Mouse (Mus musculus): ENCODE results near the gene Sgk2.

Sgk2 gene

DNA sequence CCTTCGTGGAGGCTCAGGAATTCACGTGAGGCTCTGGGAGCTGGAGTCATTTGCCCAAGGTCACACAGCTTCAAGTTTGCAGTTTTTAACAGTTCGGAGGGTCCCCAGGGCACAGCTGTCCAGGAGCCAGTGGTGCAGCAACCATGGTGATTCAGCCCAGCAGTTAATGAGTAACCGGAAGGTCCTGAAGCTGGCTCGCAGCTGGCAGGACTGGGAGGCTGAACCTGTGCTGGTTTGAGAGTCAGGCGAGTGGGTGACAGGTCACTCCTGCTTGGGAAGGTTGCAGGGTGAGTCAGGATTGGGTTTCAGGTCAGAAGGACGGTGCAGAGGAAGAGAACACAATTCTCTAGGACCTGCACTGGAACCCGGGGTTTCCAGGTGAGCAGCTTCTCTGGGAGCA is at the start of gene Sgk2:
Gene Sgk2, plus strand, starts transcription at position 113 of the 400 bp plus-strand sequence.
- no peak for DNase-seq (ENCODE audit: low spot score)

DNA sequence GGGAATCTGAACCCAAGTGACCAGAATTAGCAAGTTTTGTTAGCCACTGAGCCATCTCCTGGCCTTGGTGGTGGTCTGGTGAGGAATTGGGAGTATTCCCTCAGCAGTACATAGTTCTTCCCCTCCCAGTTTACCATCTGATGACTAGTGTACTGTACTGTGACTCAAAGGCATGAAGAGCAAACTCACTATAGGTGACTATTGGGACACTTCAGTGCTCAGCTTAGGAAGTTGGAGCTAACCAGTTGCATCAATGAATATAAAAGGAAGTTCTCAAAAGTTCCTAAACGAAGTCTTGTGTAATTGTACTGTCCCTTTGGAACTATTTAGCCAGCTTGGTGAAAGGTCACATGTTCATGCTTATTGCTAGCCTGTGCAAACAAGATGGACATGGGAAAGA is 47.6 kb upstream of the Sgk2 start:
- no peak for DNase-seq (ENCODE audit: low spot score)

DNA sequence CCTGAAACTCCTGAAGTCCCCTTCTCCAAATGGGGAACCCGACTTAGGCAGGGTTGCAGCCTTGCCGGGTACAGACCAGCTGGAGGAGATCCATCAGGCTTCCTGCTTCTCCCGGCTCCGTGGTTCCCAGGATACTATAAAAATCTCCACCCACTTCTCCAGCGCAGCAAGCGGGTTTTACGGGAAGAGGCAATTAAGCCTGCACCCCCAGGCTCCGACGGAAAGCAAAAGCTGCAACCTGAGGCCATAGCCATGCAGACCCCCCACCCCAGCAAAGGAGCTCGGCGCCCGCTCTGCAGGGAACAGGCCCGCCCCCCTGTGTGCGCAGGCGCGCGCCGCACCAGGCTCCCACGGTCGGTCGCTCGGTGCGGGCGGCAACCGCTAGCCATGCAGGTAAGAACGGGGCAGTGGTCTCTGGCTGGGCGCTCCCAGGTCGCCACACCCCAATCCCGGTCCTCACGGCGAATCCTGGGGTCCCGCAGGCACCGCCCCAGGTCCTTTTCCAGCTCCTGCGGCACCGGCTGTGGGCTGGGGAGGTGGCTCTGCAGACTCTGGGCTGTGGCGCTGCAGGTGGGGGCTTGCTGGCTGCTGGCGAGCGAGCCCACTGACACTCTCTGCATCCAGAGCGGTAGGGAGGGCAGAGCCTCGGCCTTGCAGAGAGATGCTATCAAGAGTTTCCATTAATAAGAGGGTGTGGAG is 43.8 kb upstream of the Sgk2 start, which contains the start of gene L3mbtl1:
Gene L3mbtl1, plus strand, starts transcription at position 325 of the 699 bp plus-strand sequence.
- peak; percentile 31 for DNase-seq (ENCODE audit: low spot score)

DNA sequence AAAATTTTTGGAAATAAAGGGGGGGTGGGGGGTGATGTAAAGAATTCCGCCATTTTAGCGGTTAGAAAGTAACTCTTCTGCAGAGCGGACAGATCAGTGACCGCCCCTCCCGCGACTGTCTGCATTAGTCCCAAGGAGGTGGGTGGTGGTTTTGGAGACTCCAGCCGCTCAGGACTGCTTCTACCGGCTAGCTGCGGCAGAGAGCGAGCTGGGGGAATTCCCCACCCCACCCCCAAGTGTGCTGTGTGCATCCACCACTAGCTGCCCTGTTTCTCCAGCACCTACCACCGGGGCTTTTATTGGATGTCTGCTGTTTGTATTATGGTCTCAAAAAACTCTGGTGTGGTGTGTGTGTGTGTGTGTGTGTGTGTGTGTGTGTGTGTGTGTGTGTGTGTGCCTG is 43.2 kb upstream of the Sgk2 start:
- no peak for DNase-seq (ENCODE audit: low spot score)

DNA sequence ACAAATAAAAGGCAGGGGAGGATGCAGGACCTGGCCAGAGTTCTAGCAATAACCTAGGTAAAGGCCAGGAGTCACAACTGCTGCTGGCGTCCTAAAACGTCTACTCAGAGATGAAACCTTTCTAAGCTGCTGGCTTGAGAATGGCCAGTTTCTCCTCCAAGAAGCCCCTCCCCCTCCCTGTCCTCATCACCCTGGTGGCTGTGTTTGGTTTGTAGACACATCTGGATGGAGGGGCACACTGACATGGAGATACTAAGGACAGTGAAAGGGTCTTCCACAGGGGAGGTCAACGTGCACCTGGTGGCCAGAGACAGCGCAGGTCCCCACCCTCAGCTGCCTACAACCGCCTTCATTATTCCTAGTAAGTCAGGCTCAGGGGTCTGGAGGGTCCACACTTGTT is 40.2 kb upstream of the Sgk2 start:
- DNase-seq (ENCODE audit: low spot score), result no peak

DNA sequence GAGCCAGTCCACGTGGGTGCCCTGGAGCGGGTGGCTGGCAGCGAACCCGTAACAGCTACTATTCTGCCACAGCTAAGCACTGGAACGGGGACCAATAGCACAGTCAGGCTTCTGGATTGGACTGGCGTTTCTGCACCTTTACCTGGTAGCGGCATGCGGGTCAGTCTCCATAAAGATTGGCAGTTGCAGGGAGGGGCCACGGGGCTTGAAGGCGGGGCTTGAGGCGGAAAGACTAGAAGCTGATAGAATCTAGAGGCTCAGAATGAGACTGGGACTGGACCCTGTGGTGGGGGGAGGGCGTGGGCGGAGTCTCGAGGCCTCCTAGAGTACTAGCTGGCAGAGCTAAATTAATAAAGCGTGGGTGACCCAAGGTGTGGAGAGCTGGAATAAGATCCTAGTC is 39.4 kb upstream of the Sgk2 start:
- no peak for DNase-seq (ENCODE audit: low spot score)

DNA sequence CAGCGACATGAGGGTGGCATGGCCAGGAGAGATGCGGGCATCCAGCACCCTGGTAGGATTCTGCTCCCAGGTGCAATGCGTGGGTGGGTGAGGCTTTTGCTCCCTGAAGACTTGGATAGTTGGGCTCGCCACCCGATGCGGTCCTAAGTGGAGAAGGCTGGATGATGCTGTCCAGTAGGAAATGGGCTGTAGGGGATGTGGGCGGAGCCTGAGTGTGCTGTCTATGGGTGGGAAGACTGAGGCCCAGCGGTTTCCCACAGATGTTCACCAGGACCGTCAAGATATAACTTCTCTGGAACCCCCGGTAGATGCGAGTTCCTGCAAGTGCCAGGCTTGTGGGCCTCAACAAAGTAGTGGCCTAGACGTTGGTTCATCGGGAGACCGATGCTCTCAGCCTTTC is 38.9 kb upstream of the Sgk2 start:
- DNase-seq (ENCODE audit: low spot score), result no peak

DNA sequence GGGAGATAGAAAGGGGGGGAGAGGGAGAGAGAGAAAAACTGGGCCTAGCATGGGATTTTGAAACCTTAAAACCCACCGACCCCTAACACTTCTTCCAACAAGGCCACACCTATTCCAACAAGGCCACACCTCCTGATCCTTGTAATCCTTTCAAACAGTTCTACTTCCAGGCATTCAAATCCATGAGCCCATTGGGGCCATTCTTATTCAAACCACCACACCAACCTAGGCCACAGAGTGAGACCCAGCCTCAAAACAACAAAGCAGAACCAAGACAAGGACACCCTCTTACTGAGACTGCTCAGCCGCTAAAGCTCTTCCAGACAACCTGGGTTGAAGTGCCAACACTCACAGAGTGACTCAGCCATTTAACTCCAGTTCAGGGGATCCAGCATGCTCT is 36.4 kb upstream of the Sgk2 start:
- DNase-seq (ENCODE audit: low spot score), result no peak

DNA sequence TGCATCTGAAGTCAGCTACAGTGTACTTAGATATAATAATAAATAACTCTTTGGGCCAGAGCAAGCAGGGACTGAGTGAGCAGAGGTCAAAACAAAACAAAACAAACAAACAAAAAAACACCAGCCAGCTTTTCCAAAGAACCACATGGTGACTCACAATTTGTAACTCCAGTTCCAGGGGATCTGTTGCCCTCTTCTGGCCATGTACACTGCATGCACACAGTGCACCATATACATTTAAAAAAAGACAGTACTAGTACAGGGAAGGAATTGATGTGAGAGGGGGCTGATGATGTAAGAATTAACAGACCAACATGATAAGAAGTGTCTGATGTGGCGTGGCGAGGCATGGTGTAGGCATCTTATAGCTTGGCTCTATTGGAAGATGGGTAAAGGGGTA is 30.3 kb upstream of the Sgk2 start:
- no peak for DNase-seq (ENCODE audit: low spot score)

DNA sequence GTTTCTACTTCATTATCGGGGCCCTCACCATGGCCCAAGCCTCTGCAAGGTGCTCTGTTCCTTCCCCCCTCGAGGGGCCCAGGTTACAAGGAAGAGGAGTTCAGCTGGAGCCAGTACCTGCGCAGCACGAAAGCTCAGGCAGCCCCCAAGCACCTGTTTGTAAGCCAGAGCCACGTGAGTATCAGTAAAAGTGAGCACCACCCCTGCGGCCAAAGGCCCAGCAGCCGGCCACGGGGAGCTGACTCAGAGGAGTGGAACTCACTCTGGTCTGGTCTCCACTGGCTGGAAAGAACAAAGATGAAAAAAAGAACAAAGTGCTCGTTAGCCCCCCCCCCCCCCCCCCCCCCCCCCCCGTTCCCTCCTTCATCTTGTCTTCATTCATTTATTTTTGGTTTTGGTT is 25.8 kb upstream of the Sgk2 start:
- no peak for DNase-seq (ENCODE audit: low spot score)

DNA sequence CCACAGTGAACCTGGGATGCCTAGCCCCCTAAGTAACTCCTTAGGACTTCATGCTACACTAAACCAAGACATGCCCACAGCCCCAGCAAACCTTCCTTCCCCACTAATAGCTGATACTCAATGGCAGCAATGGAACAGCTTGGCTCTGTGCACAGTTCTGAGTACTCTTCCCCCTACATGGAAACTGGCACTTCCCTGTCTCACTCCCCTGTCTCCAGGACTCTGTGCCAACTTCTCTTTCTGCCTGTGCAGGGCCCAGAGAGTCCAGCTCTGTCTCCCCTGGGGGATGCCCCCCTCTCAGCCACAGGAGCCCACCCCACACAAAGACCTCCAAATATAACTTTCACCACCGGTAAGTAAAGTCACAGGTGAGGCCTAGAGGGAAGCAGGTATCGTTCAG is 20.4 kb upstream of the Sgk2 start:
- no peak for DNase-seq (ENCODE audit: low spot score)

DNA sequence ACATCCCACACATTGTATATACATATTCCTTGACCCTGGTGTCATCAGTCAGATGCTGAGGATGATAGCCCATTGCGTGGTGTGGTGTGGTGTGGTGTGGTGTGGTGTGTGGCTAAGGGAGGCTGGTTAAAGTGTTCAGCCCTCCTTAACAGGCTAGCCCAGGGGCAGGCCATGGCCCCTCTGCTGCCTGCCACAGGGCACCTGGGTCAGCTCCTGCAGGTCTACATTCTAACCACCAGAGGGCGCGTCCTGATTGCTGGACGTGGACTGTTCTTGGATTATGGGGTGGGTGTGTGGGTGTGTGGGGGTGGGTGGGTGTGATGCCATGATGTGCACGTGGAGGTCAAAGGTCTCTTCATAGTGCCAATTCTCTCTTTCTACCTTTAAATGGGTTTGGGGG is 18.8 kb upstream of the Sgk2 start:
- peak; percentile 25 for DNase-seq (ENCODE audit: low spot score)

DNA sequence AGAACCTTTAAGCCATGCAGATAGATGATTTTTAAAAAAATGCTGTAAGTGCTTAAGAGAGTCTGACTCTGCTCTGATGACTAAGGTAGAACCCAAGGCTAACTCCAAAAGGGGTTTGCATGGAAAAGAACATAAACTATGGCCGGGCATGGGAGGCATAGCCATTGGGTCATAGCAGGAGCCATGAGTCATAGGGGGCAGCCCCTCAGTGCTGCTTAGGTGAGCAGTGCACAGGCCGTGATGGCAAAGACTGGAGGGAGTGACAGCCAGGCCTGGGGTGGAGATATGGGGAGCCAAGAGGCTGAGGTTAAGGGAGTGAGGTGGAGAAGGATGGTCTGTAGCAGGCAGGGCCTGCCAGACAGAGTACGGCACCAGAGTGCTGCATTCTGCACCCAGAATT is 18.0 kb upstream of the Sgk2 start:
- DNase-seq (ENCODE audit: low spot score), result no peak

DNA sequence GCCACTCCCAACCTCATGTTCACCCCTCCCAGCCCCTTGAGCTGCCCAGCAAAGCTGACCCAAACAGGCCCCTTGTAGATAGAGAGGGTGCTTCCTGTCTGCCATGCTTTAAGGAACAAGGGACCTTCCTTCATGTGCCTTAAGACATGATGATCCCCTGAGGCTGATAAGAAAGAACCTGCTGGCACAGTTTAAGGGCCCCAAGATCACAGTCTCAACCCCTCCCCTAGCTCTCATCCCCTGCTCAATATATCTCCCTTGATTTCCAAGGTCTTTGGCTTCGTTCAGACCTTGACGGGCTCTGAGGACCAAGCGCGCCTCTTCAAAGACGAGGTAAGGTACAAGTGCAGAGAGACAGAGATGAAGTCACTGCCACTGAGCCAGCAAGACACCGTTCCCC is 16.2 kb upstream of the Sgk2 start:
- DNase-seq (ENCODE audit: low spot score), result no peak

DNA sequence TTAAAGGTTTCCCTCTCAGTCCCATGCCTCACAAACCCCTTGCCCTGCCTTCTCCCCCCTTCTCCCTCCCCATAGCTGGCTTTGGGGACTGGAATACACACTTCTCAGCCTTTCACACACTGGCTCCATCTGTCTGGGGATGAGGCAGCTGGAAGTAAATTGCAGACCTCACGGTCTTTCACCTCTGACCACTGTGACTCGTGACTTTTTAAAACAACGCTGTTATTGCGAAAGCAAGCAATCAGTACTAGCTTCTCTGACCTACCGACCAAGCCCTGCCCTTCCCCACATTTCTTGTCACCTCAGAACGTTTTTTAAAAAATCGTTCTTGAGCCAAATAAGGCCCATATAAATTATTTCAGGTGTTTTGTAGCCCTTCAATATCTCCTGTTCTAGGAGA is 14.4 kb upstream of the Sgk2 start:
- DNase-seq (ENCODE audit: low spot score), result no peak

DNA sequence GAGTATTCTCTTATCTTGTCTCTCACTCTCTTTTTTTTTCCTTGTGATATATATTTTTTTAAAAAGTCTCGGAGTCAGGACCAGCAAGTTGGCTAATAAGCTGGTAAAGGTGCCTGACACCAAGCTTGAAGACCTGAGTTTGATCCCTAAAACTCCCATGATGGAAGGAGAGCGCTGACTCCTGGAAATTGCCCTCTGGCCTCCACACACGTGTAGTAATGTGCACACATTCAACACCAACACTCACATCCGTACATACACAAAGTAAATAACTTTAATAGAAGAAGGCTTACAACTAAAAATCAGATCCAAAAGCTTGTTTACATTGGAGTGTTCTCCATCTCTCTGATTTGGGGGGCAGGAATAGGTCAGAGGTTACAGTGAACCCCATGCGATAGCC is 13.9 kb upstream of the Sgk2 start:
- DNase-seq (ENCODE audit: low spot score), result no peak

DNA sequence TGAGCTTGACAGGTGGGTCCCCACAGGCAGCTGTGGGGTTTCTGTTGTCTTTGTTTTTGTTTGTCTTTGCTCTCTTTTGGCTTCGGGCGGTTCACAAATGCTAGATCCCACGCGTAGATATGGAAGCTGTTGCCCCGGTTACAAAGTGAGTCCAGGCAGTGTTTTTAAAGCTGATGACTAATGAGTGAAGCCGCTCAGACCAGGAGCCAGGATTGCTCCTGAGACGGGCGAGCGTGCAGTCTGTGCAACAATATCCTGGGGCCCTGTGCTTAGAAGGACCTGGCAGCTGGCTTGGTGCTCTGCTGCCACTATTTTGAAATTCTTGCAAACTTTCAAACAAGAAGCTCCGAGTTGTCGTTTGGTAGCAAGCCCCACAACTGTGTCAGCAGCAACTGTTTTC is 13.5 kb upstream of the Sgk2 start:
- DNase-seq (ENCODE audit: low spot score), result no peak

DNA sequence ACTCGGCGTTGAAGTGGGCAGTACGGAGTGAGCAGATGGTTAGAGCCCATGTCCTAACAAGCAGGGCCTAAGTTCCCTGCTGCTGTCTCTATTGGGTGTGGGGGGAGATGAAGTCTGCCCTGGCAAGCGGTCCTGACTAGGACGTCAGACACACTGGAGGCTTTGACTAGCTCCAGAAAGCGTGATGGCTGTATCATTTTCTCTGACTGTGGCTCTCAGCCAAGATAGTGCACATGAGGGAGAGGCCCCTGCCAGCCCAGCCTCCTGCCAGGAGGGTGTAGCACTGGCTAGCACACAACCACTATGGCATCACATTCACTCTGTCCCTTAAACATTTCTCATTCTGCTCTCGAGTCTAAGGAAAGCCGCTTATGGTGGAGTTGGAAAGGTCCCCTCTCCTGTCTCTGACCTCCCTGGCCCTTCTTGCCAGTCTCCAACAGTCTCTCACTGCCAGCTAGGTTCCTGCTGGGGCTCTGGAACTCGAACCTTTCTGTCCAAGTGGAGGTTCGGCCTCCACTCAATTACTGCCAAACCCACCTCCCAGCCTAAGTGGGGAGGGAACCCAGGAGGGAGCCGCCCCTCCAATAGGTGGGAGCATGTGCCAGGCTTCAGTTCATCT is 11.9 kb upstream of the Sgk2 start:
- no peak for DNase-seq (ENCODE audit: low spot score)

DNA sequence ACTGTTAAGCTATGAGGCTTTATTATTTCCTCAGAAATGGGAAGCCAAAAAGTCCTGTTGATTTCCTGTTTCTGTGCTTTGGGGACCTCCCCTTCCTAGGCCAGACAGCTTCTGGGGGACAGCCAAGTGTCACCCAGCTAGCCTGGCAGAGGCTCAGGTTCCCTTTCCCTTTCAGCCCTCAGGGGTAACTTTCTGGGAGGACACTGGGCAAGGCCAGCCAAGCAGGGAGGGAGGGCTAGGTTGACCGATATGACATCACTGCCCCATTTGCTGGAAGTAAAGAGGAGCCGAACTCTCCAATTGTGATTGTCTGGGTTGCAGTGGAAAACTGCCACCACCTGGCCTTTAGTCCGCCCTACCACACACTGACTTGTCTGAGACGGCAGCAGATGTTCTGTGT is 11.1 kb upstream of the Sgk2 start:
- DNase-seq (ENCODE audit: low spot score), result no peak

DNA sequence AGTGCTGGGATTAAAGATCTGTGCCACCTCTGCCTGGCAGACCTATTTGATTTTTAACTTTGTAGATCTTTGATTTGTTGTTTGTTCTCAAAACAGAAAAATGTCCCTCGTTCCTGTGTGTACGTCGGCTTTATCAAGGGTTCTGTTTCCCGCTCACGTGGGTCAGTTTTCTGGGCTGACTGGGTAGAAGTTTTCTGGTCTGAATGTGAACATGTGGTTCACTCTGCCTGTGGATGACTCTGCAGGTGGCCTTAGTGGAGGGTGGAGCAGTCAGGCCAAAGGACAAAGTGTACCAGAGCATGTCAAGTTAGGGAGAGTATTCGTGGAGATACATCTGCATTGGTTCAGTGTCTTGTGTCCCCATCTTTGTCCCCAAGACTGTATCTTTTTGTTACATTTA is 2.7 kb upstream of the Sgk2 start:
- no peak for DNase-seq (ENCODE audit: low spot score)

DNA sequence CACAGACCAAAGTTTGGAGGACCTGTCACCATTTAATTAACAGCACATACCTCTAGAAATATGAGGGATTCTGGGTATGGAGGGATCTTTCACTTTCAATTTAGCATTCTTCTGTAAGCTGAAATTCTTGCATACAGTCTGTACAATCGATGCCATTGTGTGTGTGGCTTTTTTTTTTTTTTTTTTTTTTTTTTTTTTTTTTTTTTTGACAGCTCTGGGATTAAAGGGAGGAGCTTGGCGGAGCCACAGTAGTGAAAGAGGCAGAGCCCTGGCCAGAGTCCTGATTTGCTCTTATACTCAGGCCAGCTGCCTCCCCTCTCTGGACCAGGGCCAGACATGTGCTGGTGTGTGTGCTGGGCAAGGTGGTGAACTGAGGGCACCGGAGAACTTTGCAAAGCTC is 1.2 kb upstream of the Sgk2 start:
- peak; percentile 48 for DNase-seq (ENCODE audit: low spot score)

DNA sequence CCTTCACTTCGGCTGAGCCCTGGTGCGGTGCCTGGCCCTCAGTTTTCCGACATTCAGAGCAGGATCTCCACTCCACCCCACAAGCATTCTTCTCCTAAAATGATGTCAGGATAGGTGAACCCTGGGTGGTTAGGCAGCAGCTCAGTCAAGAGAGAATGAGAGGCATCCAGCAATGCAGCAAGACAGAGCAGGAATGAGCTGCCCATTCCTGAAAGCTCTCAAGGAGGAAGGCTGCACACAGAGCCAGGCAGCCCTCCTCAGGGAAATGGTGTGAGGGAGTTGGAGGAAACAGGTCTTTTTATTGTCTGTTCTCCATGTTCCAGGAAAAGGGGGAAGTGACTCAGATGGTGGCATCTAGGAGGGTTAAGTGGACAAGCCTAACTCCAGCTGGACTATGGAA is 366 bp upstream of the Sgk2 start:
- DNase-seq (ENCODE audit: low spot score), result no peak

DNA sequence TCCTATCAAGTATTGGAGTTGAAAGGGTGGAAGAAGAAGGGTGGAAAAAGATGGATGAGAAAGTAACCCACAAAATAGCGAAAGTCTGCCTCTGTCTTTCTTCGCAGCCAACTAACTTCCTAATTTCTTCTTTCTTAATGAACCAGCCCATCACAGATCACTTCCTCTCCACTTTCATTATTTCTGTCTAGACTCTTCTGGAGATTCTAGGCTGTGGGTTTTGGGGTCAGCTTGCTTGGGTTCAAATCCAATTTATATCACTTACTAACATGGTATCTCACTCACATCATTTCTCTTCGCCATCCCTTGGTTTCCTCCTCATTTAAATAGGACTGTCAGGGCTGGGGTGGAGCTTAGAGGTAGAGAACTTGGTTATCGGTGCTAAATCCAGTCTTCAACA is 1.1 kb downstream of the Sgk2 start:
- DNase-seq (ENCODE audit: low spot score), result no peak

DNA sequence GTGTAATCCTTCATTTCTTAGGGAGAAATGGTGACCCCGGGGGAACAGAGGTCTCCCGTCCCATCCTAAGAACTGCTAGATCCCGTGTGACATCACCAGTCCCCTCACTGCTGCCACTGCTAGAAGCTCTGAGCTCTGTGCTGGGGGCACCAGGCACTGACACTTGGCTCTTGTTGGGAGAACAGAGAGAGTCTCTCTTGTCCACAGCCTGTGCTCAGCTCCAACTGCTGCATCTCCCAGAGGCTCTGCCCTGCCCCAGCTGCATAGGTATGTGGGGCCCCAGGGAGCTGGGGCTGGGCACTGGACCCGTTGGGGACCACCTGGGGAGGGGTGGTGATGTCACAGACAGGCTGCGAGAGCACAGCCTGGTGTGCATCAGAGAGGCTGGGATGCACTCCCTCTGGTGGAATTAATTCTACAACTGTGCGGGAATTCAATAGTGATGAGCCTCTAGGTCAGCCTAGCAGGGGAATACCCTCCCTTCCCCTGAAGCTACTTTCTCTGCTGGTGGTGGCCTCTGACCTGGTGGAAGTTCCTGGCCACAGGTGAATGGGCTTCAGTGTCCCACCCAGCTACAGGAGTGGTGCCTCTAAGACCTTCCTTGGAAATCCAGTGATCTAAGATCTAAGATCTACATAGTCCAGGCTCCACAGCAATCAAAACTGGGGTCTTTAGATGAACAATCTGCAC is 4.4 kb downstream of the Sgk2 start:
- DNase-seq (ENCODE audit: low spot score), result no peak

Measured in ovary, postnatal 36 days (tissue).